Mouse (Mus musculus) G1E (cell line): Measurements from ENCODE around the gene Psmd8. TPM values are rescaled to one million over a fixed set of nuclear protein-coding genes. Genes with fewer than 3 reads are reported as not detected.

Source experiments
- ATAC-seq: 2 replicates; pipeline ENCODE4 v1.8.0; 2016; ENCODE audit warnings: mild to moderate bottlenecking; ENCODE audit not compliant: insufficient number of reproducible peaks, poor library complexity, low FRiP score, severe bottlenecking; ENCODE audit errors: extremely low read depth
- DNase-seq: peaks from one replicate; pipeline ENCODE4 v3.0.0; 2012; ENCODE audit warnings: low spot score
- H3K27me3 ChIP-seq: 2 replicates; pipeline ENCODE4 v1.6.1; 2012; ENCODE audit warnings: mild to moderate bottlenecking, low read length, inconsistent platforms; ENCODE audit not compliant: insufficient read depth
- H3K36me3 ChIP-seq: replicated peaks from 2 replicates; pipeline ENCODE3; 2012; ENCODE audit warnings: mild to moderate bottlenecking, inconsistent platforms
- H3K4me1 ChIP-seq: 2 replicates; pipeline ENCODE4 v1.6.1; 2012; ENCODE audit warnings: low read depth, low read length, inconsistent platforms, mixed read lengths; ENCODE audit not compliant: insufficient read depth
- H3K4me3 ChIP-seq: 2 replicates; pipeline ENCODE4 v1.5.1; 2012; ENCODE audit warnings: low read depth, mild to moderate bottlenecking, inconsistent platforms, low read length, moderate library complexity, mixed read lengths
- H3K9me3 ChIP-seq: replicated peaks from 2 replicates; pipeline ENCODE4 v1.6.1; 2012; ENCODE audit warnings: inconsistent platforms
- CTCF ChIP-seq: IDR thresholded peaks from 2 replicates; pipeline ENCODE4 v1.5.1; 2012; ENCODE audit warnings: low read depth, low read length, inconsistent platforms, mixed read lengths
- GATA1 ChIP-seq: IDR thresholded peaks from 2 replicates; pipeline ENCODE4 v1.6.1; 2012; ENCODE audit warnings: borderline replicate concordance, low read length, inconsistent platforms, mixed read lengths
- GATA2 ChIP-seq: IDR thresholded peaks from 2 replicates; pipeline ENCODE4 v1.6.1; 2012; ENCODE audit warnings: low read depth, low read length, inconsistent platforms, borderline replicate concordance
- POLR2AphosphoS5 ChIP-seq: IDR thresholded peaks from 2 replicates; pipeline ENCODE4 v1.6.1; 2012; ENCODE audit warnings: low read depth, low read length, inconsistent platforms; ENCODE audit not compliant: insufficient replicate concordance
- TAL1 ChIP-seq: conservative IDR thresholded peaks from 2 replicates; pipeline ENCODE4 v1.6.1; 2012; ENCODE audit warnings: low read depth, low read length, inconsistent platforms, mixed read lengths
- polyA plus RNA-seq: library from polyadenylated mRNA; stranded (reverse); fragments of >175 nt; gene quantifications from 2 replicates; pipeline ENCODE4 v1.2.3, GENCODE M21; 2012
- total RNA-seq, 2 experiments: library from RNA; stranded (forward) in 1 of 2; stranded (reverse) in 1 of 2; fragments of 200-1000 nt in 1 of 2; fragments of >200 nt in 1 of 2; fragmentation: Nextera tagmentation in 1 of 2; gene quantifications; 2 replicates each; pipeline ENCODE4 v1.2.3; 2014 to 2017

Psmd8 gene
- total RNA-seq (2014; fragmentation: Nextera tagmentation) (157 TPM in 2 replicates), total RNA-seq (2017) (187 and 209 TPM in 2 replicates), polyA plus RNA-seq (103 and 111 TPM in 2 replicates)

- no peaks in the 10 kb centered on the region for H3K9me3 ChIP-seq
- TF ChIP-seq TAL1: no peak
- TF ChIP-seq GATA1: no peak
- TF ChIP-seq CTCF: no peak
- no peak for TF ChIP-seq POLR2AphosphoS5
- TF ChIP-seq GATA2: no peak
- ATAC-seq: peak; percentile 98
- H3K4me3 ChIP-seq: peak within 1 kb of the TSS; percentile 83
- peaks cover 35% of the 10 kb centered on the region for H3K36me3 ChIP-seq
- DNase-seq: peak; percentile 92
- H3K4me1 ChIP-seq: peaks cover 28% of the 10 kb centered on the region
- no peaks in the 10 kb centered on the region for H3K27me3 ChIP-seq
These were observed at the start of gene Psmd8 for GRCm38 (mm10) chr7:29180077-29180853. Gene Psmd8 (minus strand): TSS chr7:29180701.

GRCm38 (mm10) chr7:29228202-29228601 lies 47.7 kb upstream of the Psmd8 start:
- Histone ChIP-seq H3K4me3 (no peak overlapping the region), H3K36me3 (no peaks in the 10 kb centered on the region), H3K27me3 (peaks cover 66% of the 10 kb centered on the region), H3K4me1 (peaks cover 4% of the 10 kb centered on the region), H3K9me3 (0 out of 2 replicates have a peak, but pooled peaks cover 5% of the 10 kb centered on the region)
- DNase-seq (no peak), ATAC-seq (no peak)
- no peak for TF ChIP-seq TAL1
- no peak for TF ChIP-seq POLR2AphosphoS5
- no peak for TF ChIP-seq GATA2
- TF ChIP-seq CTCF: no peak
- no peak for TF ChIP-seq GATA1

DNA sequence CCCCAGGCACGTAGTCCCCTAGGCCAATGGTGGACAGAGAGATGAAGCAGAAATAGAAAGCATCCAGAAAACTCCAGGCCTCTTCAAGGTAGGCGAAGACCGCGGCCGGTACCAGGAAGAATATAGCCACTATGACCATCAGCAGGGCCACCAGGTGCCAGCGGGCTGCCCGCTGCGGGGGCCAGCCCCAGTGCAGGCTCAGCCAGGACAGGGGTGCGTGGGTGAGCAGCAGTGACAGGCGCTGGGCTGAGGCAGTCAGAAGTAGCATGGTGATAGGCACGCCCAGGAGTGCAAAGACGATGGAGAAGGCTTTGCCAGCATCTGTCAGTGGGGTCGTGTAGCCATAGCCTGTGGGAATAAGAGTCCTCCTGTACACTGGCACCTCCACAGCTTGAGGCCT lies 45.0 kb upstream of the Psmd8 start:
- no peaks in the 10 kb centered on the region for H3K36me3 ChIP-seq
- H3K27me3 ChIP-seq: peaks cover 49% of the 10 kb centered on the region
- TF ChIP-seq GATA1 (no peak), POLR2AphosphoS5 (no peak), GATA2 (no peak), CTCF (no peak), TAL1 (no peak)
- peaks cover 4% of the 10 kb centered on the region; the same call in 1 of the 2 replicates for H3K9me3 ChIP-seq
- peaks cover 4% of the 10 kb centered on the region for H3K4me1 ChIP-seq
- no peak overlapping the region for H3K4me3 ChIP-seq
- DNase-seq (no peak), ATAC-seq (no peak)

DNA sequence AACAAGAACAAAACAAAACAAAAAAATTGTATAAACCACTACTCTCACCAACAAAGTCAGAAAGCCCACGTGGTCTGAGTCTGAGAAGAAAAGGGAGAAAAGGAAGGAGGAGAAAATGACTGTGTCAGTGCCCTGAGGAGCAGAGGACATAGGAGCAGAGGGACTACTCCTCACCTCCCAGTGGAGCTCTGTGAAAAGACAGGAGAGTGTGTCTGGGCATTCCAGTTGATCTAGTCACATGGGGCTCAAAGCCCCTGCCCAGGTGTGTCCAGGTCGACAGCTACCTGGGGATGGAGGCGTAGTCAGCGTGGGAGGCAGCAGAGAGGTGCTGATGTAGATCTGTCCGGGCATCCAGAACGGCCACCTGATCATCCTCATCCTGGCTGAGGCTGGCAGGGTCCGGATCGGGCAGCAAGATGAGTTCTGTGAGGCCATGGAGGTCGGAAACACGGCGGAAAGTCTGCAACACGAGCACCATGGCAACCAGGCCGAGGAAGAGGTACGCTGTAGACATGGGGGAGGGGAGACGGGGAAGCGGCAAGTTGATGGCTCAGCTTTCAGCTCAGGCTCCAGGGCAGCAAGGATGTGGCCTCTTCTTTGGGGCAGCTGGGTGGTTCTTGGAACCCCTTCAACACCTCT lies 44.4 kb upstream of the Psmd8 start:
- no peaks in the 10 kb centered on the region for H3K36me3 ChIP-seq
- DNase-seq: no peak
- H3K9me3 ChIP-seq: peaks cover 7% of the 10 kb centered on the region
- peaks cover 43% of the 10 kb centered on the region for H3K27me3 ChIP-seq
- TF ChIP-seq TAL1: no peak
- TF ChIP-seq GATA1: no peak
- no peak for TF ChIP-seq CTCF
- TF ChIP-seq POLR2AphosphoS5: no peak
- no peak for TF ChIP-seq GATA2
- no peak for ATAC-seq
- no peak overlapping the region for H3K4me3 ChIP-seq
- H3K4me1 ChIP-seq: peaks cover 4% of the 10 kb centered on the region

DNA sequence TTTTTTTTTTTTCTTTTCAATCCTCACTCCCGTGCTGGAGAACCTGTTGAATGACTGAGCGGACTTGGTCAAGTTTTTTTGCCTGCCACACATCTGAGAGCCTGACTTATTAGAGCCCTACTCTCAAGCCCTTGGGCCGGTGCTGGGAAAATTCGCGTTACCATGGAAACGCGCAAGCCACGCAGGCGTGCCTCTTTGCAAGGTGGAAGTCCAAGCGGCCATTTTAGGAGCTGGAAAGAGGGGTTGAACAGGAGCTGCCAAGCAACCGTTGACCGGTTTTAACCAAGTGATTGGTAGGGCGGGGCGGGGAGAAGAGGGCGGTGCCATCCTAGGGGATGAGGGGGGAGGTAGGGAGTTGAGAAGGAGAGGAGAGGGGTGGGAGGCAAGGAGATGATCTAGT lies 34.3 kb upstream of the Psmd8 start:
- TF ChIP-seq GATA2: no peak
- H3K36me3 ChIP-seq: no peaks in the 10 kb centered on the region
- peaks cover 31% of the 10 kb centered on the region for H3K9me3 ChIP-seq
- H3K27me3 ChIP-seq: no peaks in the 10 kb centered on the region; the same call in 1 of the 2 replicates
- ATAC-seq (no peak), DNase-seq (no peak)
- H3K4me3 ChIP-seq: no peak overlapping the region
- peaks cover 17% of the 10 kb centered on the region for H3K4me1 ChIP-seq

DNA sequence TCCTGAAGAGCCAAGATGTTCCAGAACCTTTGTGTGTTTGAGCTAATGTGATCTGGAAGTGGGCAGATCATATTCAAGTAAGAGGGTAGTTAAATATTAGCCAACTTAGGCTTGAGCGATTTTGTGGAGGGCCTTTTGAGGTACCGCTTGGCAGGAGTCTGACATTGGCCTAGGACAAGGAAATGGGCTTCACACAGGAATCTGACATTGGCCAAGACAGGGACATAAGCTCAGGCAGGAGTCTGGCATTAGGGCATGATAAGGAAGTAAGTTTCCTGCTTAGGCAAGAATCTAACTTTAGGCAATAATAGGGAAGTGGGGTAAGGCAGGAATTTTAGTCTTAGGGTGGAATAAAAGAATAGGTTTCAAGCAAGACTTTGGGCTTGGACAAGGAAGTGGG lies 33.7 kb upstream of the Psmd8 start:
- ATAC-seq (no peak), DNase-seq (no peak)
- no peak overlapping the region for H3K4me3 ChIP-seq
- H3K27me3 ChIP-seq: no peaks in the 10 kb centered on the region; the same call in 1 of the 2 replicates
- H3K9me3 ChIP-seq: peaks cover 25% of the 10 kb centered on the region
- peaks cover 17% of the 10 kb centered on the region for H3K4me1 ChIP-seq
- no peak for TF ChIP-seq GATA1
- no peak for TF ChIP-seq TAL1
- TF ChIP-seq GATA2: no peak
- no peak for TF ChIP-seq CTCF
- no peak for TF ChIP-seq POLR2AphosphoS5
- H3K36me3 ChIP-seq: no peaks in the 10 kb centered on the region
